Mouse (Mus musculus) limb, embryonic 14.5 days (tissue): ENCODE data around the gene Gm9733. TPM values are rescaled to one million over a fixed set of nuclear protein-coding genes. Genes with fewer than 3 reads are reported as not detected.
"Not testable (repeated sequence)": the region's sequence is repeated elsewhere in the genome, so short reads cannot be mapped to it uniquely, and the experiment has no call there.

Experiments used
- ATAC-seq: fragments of 200-750 bp; cut with Nextera tagmentation; 2 replicates; pipeline ENCODE4 v1.8.0; 2017; ENCODE audit warnings: low read depth, moderate number of reproducible peaks, moderate TSS enrichment; ENCODE audit not compliant: low FRiP score
- DNase-seq: peaks from one replicate; pipeline ENCODE4 v3.0.0-alpha.2; 2015; ENCODE audit warnings: low spot score
- H3K27ac ChIP-seq: fragments of 300-500 bp; sonication (generic); replicated peaks from 2 replicates; pipeline ENCODE4 v1.5.1; 2014; ENCODE audit warnings: low read depth, mild to moderate bottlenecking, low read length, moderate library complexity, mixed read lengths
- H3K27me3 ChIP-seq: fragments of 300-500 bp; sonication (generic); 2 replicates; pipeline ENCODE4 v1.6.1; 2014; ENCODE audit warnings: low read length, mixed read lengths; ENCODE audit not compliant: control insufficient read depth, insufficient read depth
- H3K36me3 ChIP-seq: fragments of 300-500 bp; sonication (generic); 2 replicates; pipeline ENCODE4 v1.6.1; 2014; ENCODE audit warnings: mild to moderate bottlenecking, low read length, moderate library complexity, mixed read lengths; ENCODE audit not compliant: control insufficient read depth, insufficient read depth
- H3K4me1 ChIP-seq: fragments of 300-500 bp; sonication (generic); 2 replicates; pipeline ENCODE4 v1.6.1; 2014; ENCODE audit warnings: antibody characterized with exemption, low read length, mixed read lengths; ENCODE audit not compliant: control insufficient read depth, insufficient read depth
- H3K4me2 ChIP-seq: fragments of 300-500 bp; sonication (generic); replicated peaks from 2 replicates; pipeline ENCODE4 v1.6.1; 2014; ENCODE audit warnings: low read depth, mild to moderate bottlenecking, low read length, moderate library complexity; ENCODE audit not compliant: severe bottlenecking
- H3K4me3 ChIP-seq: fragments of 300-500 bp; sonication (generic); replicated peaks from 2 replicates; pipeline ENCODE4 v1.5.1; 2014; ENCODE audit warnings: low read length
- H3K9ac ChIP-seq: fragments of 300-500 bp; sonication (generic); 2 replicates; pipeline ENCODE4 v1.6.1; 2014; ENCODE audit warnings: mild to moderate bottlenecking, low read depth, low read length, moderate library complexity; ENCODE audit not compliant: severe bottlenecking
- H3K9me3 ChIP-seq: fragments of 300-500 bp; sonication (generic); 2 replicates; pipeline ENCODE4 v1.6.1; 2016; ENCODE audit warnings: low read length; ENCODE audit not compliant: control insufficient read depth
- POLR2A ChIP-seq: fragments of 200-500 bp; IDR thresholded peaks from 2 replicates; pipeline ENCODE4 v1.8.0; 2012; ENCODE audit warnings: inconsistent platforms, mild to moderate bottlenecking, moderate library complexity, borderline replicate concordance; ENCODE audit not compliant: insufficient read depth, insufficient read length; ENCODE audit errors: extremely low read depth
- WGBS: fragments of 180-500 bp; shearing (Covaris S2); extraction: QIAGEN DNeasy Blood & Tissue Kit; methylation state at CpG from one replicate; pipeline ENCODE4 v1.1.7; 2014; 5-methylcytosine and 5-hydroxymethylcytosine counted together
- polyA plus RNA-seq, 2 experiments: library from polyadenylated mRNA; depleted of rRNA in 1 of 2; stranded (reverse) in 1 of 2; unstranded in 1 of 2; fragments of >200 nt; fragmentation: Nextera tagmentation in 1 of 2; extraction: Ambion mirVana in 1 of 2; gene quantifications; 2 replicates each; pipeline versions ENCODE4 v1.2.1 to v1.2.3; 2012 to 2014

Gm9733 gene
- polyA plus RNA-seq (2012; rRNA removed): not detected in 2 replicates
- not detected in 2 replicates for polyA plus RNA-seq (2014; fragmentation: Nextera tagmentation; extraction: Ambion mirVana)

DNA sequence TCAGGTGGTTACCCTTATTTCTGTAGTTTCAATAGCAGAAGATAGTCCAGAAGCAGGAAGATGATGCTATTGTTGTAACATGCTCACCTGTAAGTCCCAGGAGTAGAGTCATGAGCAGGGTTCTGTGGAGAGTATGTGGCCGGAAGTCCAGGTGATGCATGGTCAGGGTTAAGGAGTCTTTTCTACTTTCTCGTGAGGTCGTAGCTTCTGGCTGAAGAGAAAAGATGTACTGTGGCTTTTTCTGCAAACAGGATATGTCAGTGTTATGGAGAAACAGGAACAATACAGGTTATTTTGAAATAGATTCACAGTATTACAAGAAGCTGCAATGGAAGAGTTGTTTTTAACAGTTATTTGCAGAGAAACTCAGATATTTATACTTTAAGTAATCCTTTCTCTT lies at the start of gene Gm9733:
Gene Gm9733, minus strand, starts transcription at position 240 of the 400 bp plus-strand sequence.
- no peak within 1 kb of the TSS for H3K9ac ChIP-seq
- no peaks in the 10 kb centered on the region for H3K9me3 ChIP-seq
- 86% methylated on average over 3 of the region's 3 CpGs for WGBS
- no peaks in the 10 kb centered on the region for H3K4me1 ChIP-seq
- no peak within 1 kb of the TSS for H3K4me3 ChIP-seq
- H3K36me3 ChIP-seq: no peaks in the 10 kb centered on the region
- no peak for DNase-seq
- TF ChIP-seq POLR2A: no peak
- no peak within 1 kb of the TSS for H3K27ac ChIP-seq
- ATAC-seq: no peak
- H3K27me3 ChIP-seq: no peaks in the 10 kb centered on the region
- H3K4me2 ChIP-seq: no peak within 1 kb of the TSS

- H3K27ac ChIP-seq, DNase-seq, H3K4me2 ChIP-seq, ATAC-seq, H3K4me1 ChIP-seq, H3K36me3 ChIP-seq, H3K9me3 ChIP-seq, H3K9ac ChIP-seq, H3K4me3 ChIP-seq, H3K27me3 ChIP-seq: not testable (repeated sequence)
- 73% methylated on average over 3 of the region's 3 CpGs for WGBS
Observed at GRCm38 (mm10) chr3:15355690-15356089, 23.6 kb upstream of the Gm9733 start.

GRCm38 (mm10) chr3:15350318-15350717 lies 18.2 kb upstream of the Gm9733 start:
- WGBS: 89% methylated on average over 1 of the region's 2 CpGs
- H3K4me3 ChIP-seq, H3K4me1 ChIP-seq, H3K27ac ChIP-seq, ATAC-seq, H3K27me3 ChIP-seq, DNase-seq, H3K36me3 ChIP-seq, H3K9ac ChIP-seq, H3K9me3 ChIP-seq, H3K4me2 ChIP-seq: not testable (repeated sequence)

DNA sequence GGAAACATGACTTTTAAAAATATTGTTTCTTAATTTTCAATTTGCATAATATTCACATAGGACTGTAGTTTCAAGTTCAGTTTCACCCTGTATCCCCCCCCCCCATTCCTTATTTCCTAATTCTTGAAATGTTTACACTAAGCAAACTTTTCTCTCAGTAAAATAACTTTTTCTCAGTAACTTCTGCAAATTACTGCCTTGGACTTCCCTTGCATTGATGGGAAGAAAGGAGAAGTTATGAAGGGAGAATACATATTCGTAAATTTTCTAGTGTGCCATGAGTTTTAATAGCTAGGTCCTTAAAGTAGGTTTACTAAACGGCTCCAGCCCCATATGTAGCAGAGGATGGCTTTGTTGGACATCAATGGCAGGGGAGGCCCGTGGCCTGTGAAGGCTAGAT lies 13.5 kb upstream of the Gm9733 start:
- ATAC-seq, H3K27ac ChIP-seq, H3K4me2 ChIP-seq, H3K9me3 ChIP-seq, H3K4me1 ChIP-seq, H3K36me3 ChIP-seq, H3K9ac ChIP-seq, DNase-seq, H3K4me3 ChIP-seq, H3K27me3 ChIP-seq: not testable (repeated sequence)
- 55% methylated on average over 3 of the region's 3 CpGs for WGBS

GRCm38 (mm10) chr3:15340287-15340686 lies 8.2 kb upstream of the Gm9733 start:
- no peak overlapping the region for H3K27ac ChIP-seq
- TF ChIP-seq POLR2A: no peak
- no peak overlapping the region for H3K9ac ChIP-seq
- 50% methylated on average over 1 of the region's 1 CpGs for whole genome bisulfite sequencing
- H3K9me3 ChIP-seq: no peaks in the 10 kb centered on the region
- H3K4me2 ChIP-seq: no peak overlapping the region
- H3K27me3 ChIP-seq: no peaks in the 10 kb centered on the region
- no peak for ATAC-seq
- H3K4me3 ChIP-seq: no peak overlapping the region
- H3K4me1 ChIP-seq: no peaks in the 10 kb centered on the region
- no peaks in the 10 kb centered on the region for H3K36me3 ChIP-seq
- no peak for DNase-seq

DNA sequence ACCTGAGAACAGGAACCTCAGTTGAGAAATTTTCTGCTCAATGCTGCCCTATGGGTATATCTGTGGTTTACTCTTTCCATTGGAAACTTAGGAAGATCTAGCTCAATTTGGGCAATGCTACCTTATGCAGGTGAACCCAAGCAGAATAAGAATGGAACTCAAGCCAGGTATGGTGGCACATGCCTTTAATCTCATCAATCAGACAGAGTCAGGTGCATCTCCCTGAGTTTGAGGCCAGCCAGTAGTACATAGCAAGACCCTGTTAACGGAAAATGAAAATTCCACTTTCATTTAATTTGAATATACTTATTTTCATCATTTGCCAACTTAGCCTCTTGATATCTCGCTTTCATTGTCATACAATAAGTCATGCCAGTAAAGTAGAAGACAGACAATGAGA lies 2.1 kb upstream of the Gm9733 start:
- no peak for ATAC-seq
- 71% methylated on average over 2 of the region's 2 CpGs for WGBS
- no peak for DNase-seq
- Histone ChIP-seq H3K9me3 (no peaks in the 10 kb centered on the region), H3K4me1 (no peaks in the 10 kb centered on the region), H3K4me2 (no peak overlapping the region), H3K27ac (no peak overlapping the region), H3K4me3 (no peak overlapping the region), H3K27me3 (no peaks in the 10 kb centered on the region), H3K36me3 (no peaks in the 10 kb centered on the region), H3K9ac (no peak overlapping the region)
- no peak for TF ChIP-seq POLR2A
